Mouse (Mus musculus): Measurements from ENCODE around the gene Rgl2. TPM values are rescaled to one million over a fixed set of nuclear protein-coding genes. Genes with fewer than 3 reads are reported as not detected.
A peak's percentile ranks its signal among the peaks of the same experiment; 100 is the strongest.
"Not testable (repeated sequence)": the region's sequence is repeated elsewhere in the genome, so short reads cannot be mapped to it uniquely, and the experiment has no call there.

Gene Rgl2
- 30.3 and 38.9 TPM in 2 replicates for polyA plus RNA-seq (2014; fragmentation: Nextera tagmentation; extraction: Ambion mirVana)

DNA sequence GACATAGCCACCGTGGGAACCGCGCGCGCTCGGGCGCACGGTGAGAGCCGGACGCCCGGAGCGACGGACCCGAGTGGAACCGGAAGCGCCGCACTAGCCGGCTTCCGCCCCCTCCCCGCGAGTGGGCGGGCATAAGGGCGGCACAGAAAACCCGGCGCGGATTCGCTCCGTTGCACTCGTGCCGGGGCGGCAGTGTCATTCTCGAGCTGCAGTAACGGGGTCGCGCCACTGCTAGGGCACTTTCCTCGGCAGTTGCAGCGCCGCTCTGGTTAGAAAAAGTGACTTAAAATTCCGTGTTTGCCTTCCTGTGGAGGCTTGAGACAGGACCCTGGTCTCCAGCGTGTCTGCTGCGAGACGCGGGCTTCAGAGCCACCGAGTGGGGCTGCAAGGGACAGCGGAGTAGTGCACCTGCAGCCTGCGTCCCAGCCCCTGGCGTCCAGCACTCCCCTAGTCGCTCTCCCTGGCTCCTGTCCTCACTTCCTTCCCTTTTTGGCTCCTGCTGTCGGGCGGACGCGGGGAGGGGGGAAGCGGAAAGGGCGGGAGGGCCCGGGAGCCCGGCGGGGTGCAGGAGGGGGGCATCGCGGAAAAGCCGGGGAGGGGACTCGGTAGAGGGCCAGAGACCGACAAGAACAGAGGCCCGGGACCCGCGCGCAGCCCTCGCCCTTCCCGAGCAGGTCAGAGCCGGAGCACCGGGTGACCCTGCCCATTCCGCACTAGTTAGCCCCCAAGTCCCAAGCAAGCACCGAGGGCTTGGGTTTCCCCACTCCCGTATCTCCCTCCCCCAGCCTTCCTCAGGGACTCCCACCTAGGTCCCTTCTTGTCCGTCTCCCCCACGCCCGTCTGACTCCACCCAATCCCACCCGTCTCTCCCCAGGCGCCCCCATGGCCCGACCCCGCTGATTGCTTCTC is at the start of gene Rgl2:
Gene Rgl2, plus strand, starts transcription at position 173 of the 909 bp plus-strand sequence.
- peaks cover 40% of the 10 kb centered on the region for H3K36me3 ChIP-seq (ENCODE audit: control insufficient read depth, insufficient read depth, low read length)
- no peaks in the 10 kb centered on the region for H3K27me3 ChIP-seq (ENCODE audit: control insufficient read depth, insufficient read depth, low read length)
- peaks cover 8 to 18% of the 10 kb centered on the region in 2 experiments; a peak in 3 of 4 replicates for H3K4me1 ChIP-seq (ENCODE audit: control insufficient read depth in 2 of 2, insufficient read depth in 2 of 2, low read length in 2 of 2)

DNA sequence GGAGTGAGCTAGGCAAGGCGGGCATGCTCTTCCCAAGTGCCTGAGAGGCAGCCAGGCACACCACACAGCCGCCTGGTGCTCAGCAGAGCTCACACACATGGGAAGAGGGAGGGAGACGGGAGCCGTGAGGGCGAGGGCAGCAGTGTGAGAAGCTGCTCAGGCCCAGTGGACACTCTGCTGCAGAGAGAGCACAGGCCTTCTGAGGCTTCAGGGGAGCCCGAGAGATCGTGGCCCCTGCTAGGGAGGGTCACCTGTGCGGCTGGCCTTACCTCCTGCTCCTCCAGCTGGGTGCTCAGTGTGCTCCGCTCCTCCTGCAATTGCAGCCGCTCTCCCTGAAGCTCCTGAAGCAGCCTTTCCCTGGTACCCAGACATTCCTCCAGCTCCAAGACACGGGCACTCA is 45.0 kb upstream of the Rgl2 start:
- H3K4me1 ChIP-seq (ENCODE audit: control insufficient read depth in 2 of 2, insufficient read depth in 2 of 2, low read length in 2 of 2); ATAC-seq (ENCODE audit: insufficient number of reproducible peaks, insufficient read depth, low FRiP score, low read depth); H3K4me2 ChIP-seq (ENCODE audit: low read length); H3K4me3 ChIP-seq (ENCODE audit: control insufficient read depth in 1 of 2, insufficient read depth in 1 of 2, low read depth in 1 of 2, low read length in 2 of 2); H3K9me3 ChIP-seq (ENCODE audit: control insufficient read depth, low read length); H3K27ac ChIP-seq (replicated peaks in 1 of 2; ENCODE audit: control insufficient read depth in 1 of 2, insufficient read depth in 1 of 2, low read depth in 2 of 2, low read length in 2 of 2); H3K9ac ChIP-seq (ENCODE audit: low read length); H3K27me3 ChIP-seq (ENCODE audit: control insufficient read depth, insufficient read depth, low read length): not testable (repeated sequence)
- peaks cover 54% of the 10 kb centered on the region for H3K36me3 ChIP-seq (ENCODE audit: control insufficient read depth, insufficient read depth, low read length)
- 85% methylated on average over 10 of the region's 11 CpGs for WGBS

More for the DNA sequence above, at the start of gene Rgl2:
- peak; percentile 83 for ATAC-seq (ENCODE audit: insufficient number of reproducible peaks, insufficient read depth, low FRiP score, low read depth)
- 0% methylated on average over 80 of the region's 80 CpGs for WGBS
- Histone ChIP-seq H3K4me3 (ENCODE audit: control insufficient read depth in 1 of 2, insufficient read depth in 1 of 2, low read depth in 1 of 2, low read length in 2 of 2) (peak within 1 kb of the TSS; percentile 82 to 91), H3K9me3 (ENCODE audit: control insufficient read depth, low read length) (no peaks in the 10 kb centered on the region), H3K27ac (replicated peaks in 1 of 2; ENCODE audit: control insufficient read depth in 1 of 2, insufficient read depth in 1 of 2, low read depth in 2 of 2, low read length in 2 of 2) (peak within 1 kb of the TSS; percentile 99), H3K4me2 (ENCODE audit: low read length) (peak within 1 kb of the TSS; percentile 97), H3K9ac (ENCODE audit: low read length) (peak within 1 kb of the TSS; percentile 91)

DNA sequence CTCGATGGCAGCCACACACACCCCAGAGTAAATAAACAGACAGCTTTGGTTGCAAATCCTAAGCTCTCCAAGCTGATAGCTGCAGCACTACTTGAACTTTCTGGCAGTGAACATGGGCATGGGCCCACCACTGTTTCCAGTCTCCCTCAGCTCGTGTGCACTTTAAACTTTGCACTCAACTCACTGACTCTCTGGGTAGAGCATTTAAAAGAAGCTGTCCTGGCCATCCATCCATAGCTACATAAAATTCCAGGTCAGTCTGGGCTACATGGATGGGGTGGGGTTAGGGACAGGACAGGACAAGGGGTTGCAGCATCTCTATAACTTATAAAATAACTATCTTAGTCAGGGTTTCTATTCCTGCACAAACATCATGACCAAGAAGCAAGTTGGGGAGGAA is 41.5 kb upstream of the Rgl2 start:
- H3K4me2 ChIP-seq (ENCODE audit: low read length); H3K4me1 ChIP-seq (ENCODE audit: control insufficient read depth in 2 of 2, insufficient read depth in 2 of 2, low read length in 2 of 2); H3K27me3 ChIP-seq (ENCODE audit: control insufficient read depth, insufficient read depth, low read length); H3K4me3 ChIP-seq (ENCODE audit: control insufficient read depth in 1 of 2, insufficient read depth in 1 of 2, low read depth in 1 of 2, low read length in 2 of 2); H3K27ac ChIP-seq (replicated peaks in 1 of 2; ENCODE audit: control insufficient read depth in 1 of 2, insufficient read depth in 1 of 2, low read depth in 2 of 2, low read length in 2 of 2); H3K9me3 ChIP-seq (ENCODE audit: control insufficient read depth, low read length); ATAC-seq (ENCODE audit: insufficient number of reproducible peaks, insufficient read depth, low FRiP score, low read depth); H3K9ac ChIP-seq (ENCODE audit: low read length): not testable (repeated sequence)
- WGBS = 33% methylated on average over 2 of the region's 2 CpGs
- H3K36me3 ChIP-seq (ENCODE audit: control insufficient read depth, insufficient read depth, low read length) = peaks cover 27% of the 10 kb centered on the region

DNA sequence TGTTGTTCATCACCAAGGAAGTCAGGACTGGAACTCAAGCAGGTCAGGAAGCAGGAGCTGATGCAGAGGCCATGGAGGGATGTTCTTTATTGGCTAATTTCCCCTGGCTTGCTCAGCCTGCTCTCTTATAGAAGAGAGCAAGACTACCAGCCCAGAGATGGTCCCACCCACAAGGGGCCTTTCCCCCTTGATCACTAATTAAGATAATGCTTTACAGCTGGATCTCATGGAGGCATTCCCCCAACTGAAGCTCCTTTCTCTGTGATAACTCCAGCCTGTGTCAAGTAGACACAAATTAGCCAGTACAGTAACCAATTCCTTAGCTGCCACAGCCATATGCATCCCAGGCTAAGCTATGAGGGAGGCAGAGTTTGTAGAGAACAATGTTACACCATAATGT is 41.1 kb upstream of the Rgl2 start:
- H3K4me1 ChIP-seq (ENCODE audit: control insufficient read depth in 2 of 2, insufficient read depth in 2 of 2, low read length in 2 of 2); H3K9me3 ChIP-seq (ENCODE audit: control insufficient read depth, low read length); H3K27me3 ChIP-seq (ENCODE audit: control insufficient read depth, insufficient read depth, low read length); H3K27ac ChIP-seq (replicated peaks in 1 of 2; ENCODE audit: control insufficient read depth in 1 of 2, insufficient read depth in 1 of 2, low read depth in 2 of 2, low read length in 2 of 2); ATAC-seq (ENCODE audit: insufficient number of reproducible peaks, insufficient read depth, low FRiP score, low read depth); H3K9ac ChIP-seq (ENCODE audit: low read length): not testable (repeated sequence)
- Histone ChIP-seq H3K36me3 (ENCODE audit: control insufficient read depth, insufficient read depth, low read length) (peaks cover 27% of the 10 kb centered on the region), H3K4me3 (ENCODE audit: control insufficient read depth in 1 of 2, insufficient read depth in 1 of 2, low read depth in 1 of 2, low read length in 2 of 2) (peak overlapping the region in 1 of 2 experiments; percentile 66; a peak in 1 of 4 replicates), H3K4me2 (ENCODE audit: low read length) (peak overlapping the region; percentile 69)

DNA sequence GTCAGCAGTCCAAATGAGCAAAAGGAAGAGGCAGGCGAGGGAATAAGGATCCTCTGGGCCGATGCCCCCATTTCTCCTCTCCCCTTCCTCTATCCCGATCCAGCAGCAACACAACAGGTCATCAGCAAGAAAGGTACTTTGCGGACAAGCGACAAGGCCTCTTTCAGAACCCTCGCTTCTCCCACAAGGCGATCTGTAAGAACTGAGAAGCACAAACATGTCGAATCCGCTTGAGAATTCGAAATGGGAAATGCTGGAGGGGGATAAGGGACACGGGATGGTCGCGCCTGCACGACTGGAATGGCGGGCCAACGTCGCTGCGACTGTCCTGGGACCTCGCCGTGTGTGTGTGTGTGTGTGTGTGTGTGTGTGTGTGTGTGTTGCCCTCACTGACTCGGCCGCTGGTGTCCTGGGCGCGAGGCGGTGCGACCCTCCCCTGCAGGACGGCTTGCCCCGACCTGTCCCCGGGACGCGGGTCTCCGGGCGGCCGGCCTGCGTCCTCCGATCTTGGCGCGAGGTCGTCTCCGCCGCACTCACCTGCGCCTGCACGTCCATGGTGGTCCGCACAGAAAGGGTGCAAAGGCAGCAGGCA is 39.3 kb upstream of the Rgl2 start:
- Histone ChIP-seq H3K9ac (ENCODE audit: low read length) (peak overlapping the region; percentile 79), H3K4me2 (ENCODE audit: low read length) (peak overlapping the region; percentile 69), H3K27ac (replicated peaks in 1 of 2; ENCODE audit: control insufficient read depth in 1 of 2, insufficient read depth in 1 of 2, low read depth in 2 of 2, low read length in 2 of 2) (peak overlapping the region; percentile 51 to 59; a peak in 2 of 4 replicates), H3K36me3 (ENCODE audit: control insufficient read depth, insufficient read depth, low read length) (peaks cover 19% of the 10 kb centered on the region), H3K4me3 (ENCODE audit: control insufficient read depth in 1 of 2, insufficient read depth in 1 of 2, low read depth in 1 of 2, low read length in 2 of 2) (peak overlapping the region; percentile 64 to 66)
- peak; percentile 8; the same call in 1 of the 2 replicates for ATAC-seq (ENCODE audit: insufficient number of reproducible peaks, insufficient read depth, low FRiP score, low read depth)
- under 1% methylated on average over 40 of the region's 44 CpGs for WGBS
- H3K27me3 ChIP-seq (ENCODE audit: control insufficient read depth, insufficient read depth, low read length); H3K4me1 ChIP-seq (ENCODE audit: control insufficient read depth in 2 of 2, insufficient read depth in 2 of 2, low read length in 2 of 2); H3K9me3 ChIP-seq (ENCODE audit: control insufficient read depth, low read length): not testable (repeated sequence)

DNA sequence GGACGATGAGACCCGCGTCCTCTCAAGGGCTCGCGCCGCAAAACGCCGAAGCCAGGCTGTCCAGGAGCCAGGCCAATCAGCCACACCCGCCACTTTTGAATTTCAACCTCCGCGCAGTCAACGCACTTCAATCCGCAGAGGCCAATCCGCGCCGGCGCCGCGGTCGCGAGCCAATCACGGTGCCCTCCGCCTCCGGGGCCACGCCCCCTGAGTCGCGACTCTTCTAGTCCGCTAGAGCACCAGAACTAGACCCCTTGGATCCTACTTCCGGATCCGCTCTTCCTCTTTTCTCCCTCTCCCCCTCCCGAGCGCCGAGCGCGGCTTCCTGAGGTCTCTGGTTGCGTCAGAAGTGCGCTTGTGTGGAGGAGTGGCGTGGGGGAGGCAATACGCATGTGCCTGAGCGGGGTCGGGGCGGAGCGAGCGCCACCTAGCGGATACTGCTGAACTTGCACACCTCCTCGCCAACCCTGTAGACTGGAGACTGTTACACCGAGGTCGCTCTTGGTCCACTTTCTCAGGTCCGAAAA is 38.7 kb upstream of the Rgl2 start, which contains the start of gene Kifc1:
Gene Kifc1, minus strand, starts transcription at position 129 of the 527 bp plus-strand sequence.
- peaks cover 15% of the 10 kb centered on the region for H3K36me3 ChIP-seq (ENCODE audit: control insufficient read depth, insufficient read depth, low read length)
- H3K4me1 ChIP-seq (ENCODE audit: control insufficient read depth in 2 of 2, insufficient read depth in 2 of 2, low read length in 2 of 2) = peaks cover 0 to 2% of the 10 kb centered on the region in 2 experiments; a peak in 3 of 4 replicates
- peak; percentile 99 for ATAC-seq (ENCODE audit: insufficient number of reproducible peaks, insufficient read depth, low FRiP score, low read depth)
- H3K9ac ChIP-seq (ENCODE audit: low read length) = peak within 1 kb of the TSS; percentile 79
- H3K4me3 ChIP-seq (ENCODE audit: control insufficient read depth in 1 of 2, insufficient read depth in 1 of 2, low read depth in 1 of 2, low read length in 2 of 2) = peak within 1 kb of the TSS; percentile 64 to 66
- H3K27me3 ChIP-seq (ENCODE audit: control insufficient read depth, insufficient read depth, low read length) = no peaks in the 10 kb centered on the region
- peak within 1 kb of the TSS; percentile 69 for H3K4me2 ChIP-seq (ENCODE audit: low read length)
- no peaks in the 10 kb centered on the region for H3K9me3 ChIP-seq (ENCODE audit: control insufficient read depth, low read length)
- peak within 1 kb of the TSS; percentile 51 to 59; a peak in 2 of 4 replicates for H3K27ac ChIP-seq (replicated peaks in 1 of 2; ENCODE audit: control insufficient read depth in 1 of 2, insufficient read depth in 1 of 2, low read depth in 2 of 2, low read length in 2 of 2)
- WGBS = under 1% methylated on average over 49 of the region's 49 CpGs

DNA sequence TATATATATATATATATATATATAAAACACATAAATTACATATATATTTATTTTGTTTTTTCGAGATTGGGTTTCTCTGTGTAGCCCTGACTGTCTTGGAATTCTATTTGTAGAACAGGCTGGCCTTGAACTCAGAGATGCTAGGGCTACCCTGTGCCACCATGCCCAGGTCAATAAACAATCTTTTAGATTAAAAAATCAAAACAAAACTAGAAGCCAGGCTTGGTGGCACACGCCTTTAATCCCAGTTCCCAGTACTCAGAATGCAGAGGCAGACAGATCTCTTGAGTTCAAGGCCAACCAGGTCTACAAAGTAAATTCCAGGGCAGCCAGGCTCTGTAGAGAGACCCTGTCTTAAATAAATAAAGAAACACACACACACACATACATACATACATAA is 38.0 kb upstream of the Rgl2 start:
- Histone ChIP-seq H3K27ac (replicated peaks in 1 of 2; ENCODE audit: control insufficient read depth in 1 of 2, insufficient read depth in 1 of 2, low read depth in 2 of 2, low read length in 2 of 2) (no peak overlapping the region), H3K4me1 (ENCODE audit: control insufficient read depth in 2 of 2, insufficient read depth in 2 of 2, low read length in 2 of 2) (peaks cover 0 to 2% of the 10 kb centered on the region in 2 experiments; a peak in 3 of 4 replicates), H3K9me3 (ENCODE audit: control insufficient read depth, low read length) (no peaks in the 10 kb centered on the region), H3K9ac (ENCODE audit: low read length) (no peak overlapping the region), H3K36me3 (ENCODE audit: control insufficient read depth, insufficient read depth, low read length) (peaks cover 7% of the 10 kb centered on the region), H3K4me3 (ENCODE audit: control insufficient read depth in 1 of 2, insufficient read depth in 1 of 2, low read depth in 1 of 2, low read length in 2 of 2) (no peak overlapping the region), H3K4me2 (ENCODE audit: low read length) (no peak overlapping the region), H3K27me3 (ENCODE audit: control insufficient read depth, insufficient read depth, low read length) (no peaks in the 10 kb centered on the region)
- no peak for ATAC-seq (ENCODE audit: insufficient number of reproducible peaks, insufficient read depth, low FRiP score, low read depth)
- 55% methylated on average over 2 of the region's 2 CpGs for WGBS

All from heart, embryonic 14.5 days (tissue).